Mouse (Mus musculus): ENCODE data around the gene Vmac.

GRCm38 (mm10) chr17:56756703-56757399, 39.0 kb upstream of the Vmac start:
- no peak for TF ChIP-seq CTCF (IDR thresholded peaks at IDR 0.05; ENCODE audit: borderline replicate concordance, control insufficient read depth, extremely low read depth, insufficient read depth, low read length, poor library complexity)
- no peak for TF ChIP-seq POLR2A (IDR thresholded peaks at IDR 0.05; ENCODE audit: control insufficient read depth, extremely low read depth, insufficient read depth, low read length, poor library complexity)

Data from thymus, adult 2 months (tissue).